Mouse (Mus musculus) kidney, postnatal 0 days (tissue): ENCODE data around the gene Creb1. TPM values are rescaled to one million over a fixed set of nuclear protein-coding genes. Genes with fewer than 3 reads are reported as not detected.
"Not testable (repeated sequence)": the region's sequence is repeated elsewhere in the genome, so short reads cannot be mapped to it uniquely, and the experiment has no call there.

Source experiments
- ATAC-seq: fragments of 200-750 bp; cut with Nextera tagmentation; replicated peaks from 2 replicates; pipeline ENCODE4 v1.8.0; 2017; ENCODE audit warnings: low read depth, moderate number of reproducible peaks, moderate TSS enrichment, moderate library complexity; ENCODE audit not compliant: low FRiP score
- DNase-seq: peaks from one replicate; pipeline ENCODE4 v3.0.0-alpha.2; 2016; ENCODE audit warnings: low spot score
- H3K27ac ChIP-seq: fragments of 300-500 bp; sonication (generic); 2 replicates; pipeline ENCODE4 v1.5.1; 2014; ENCODE audit warnings: mild to moderate bottlenecking
- H3K27me3 ChIP-seq: fragments of 300-500 bp; sonication (generic); 2 replicates; pipeline ENCODE4 v1.6.1; 2014; ENCODE audit warnings: low read length, mixed read lengths; ENCODE audit not compliant: insufficient read depth
- H3K36me3 ChIP-seq: fragments of 300-500 bp; sonication (generic); 2 replicates; pipeline ENCODE4 v1.6.1; 2014; ENCODE audit warnings: low read length, mixed read lengths; ENCODE audit not compliant: insufficient read depth
- H3K4me1 ChIP-seq: fragments of 300-500 bp; sonication (generic); replicated peaks from 2 replicates; pipeline ENCODE4 v1.6.1; 2014; ENCODE audit warnings: antibody characterized with exemption, low read length, mixed read lengths; ENCODE audit not compliant: insufficient read depth
- H3K4me2 ChIP-seq: fragments of 300-500 bp; sonication (generic); 2 replicates; pipeline ENCODE4 v1.6.1; 2014; ENCODE audit warnings: mild to moderate bottlenecking, low read length, moderate library complexity, mixed read lengths
- H3K4me3 ChIP-seq: fragments of 300-500 bp; sonication (generic); replicated peaks from 2 replicates; pipeline ENCODE4 v1.5.1; 2014; ENCODE audit warnings: low read depth, low read length
- H3K9ac ChIP-seq: fragments of 300-500 bp; sonication (generic); 2 replicates; pipeline ENCODE4 v1.6.1; 2014; ENCODE audit warnings: low read depth, low read length
- H3K9me3 ChIP-seq: fragments of 300-500 bp; sonication (generic); replicated peaks from 2 replicates; pipeline ENCODE4 v1.6.1; 2016; ENCODE audit warnings: low read length, inconsistent platforms, mixed read lengths
- CTCF ChIP-seq: IDR thresholded peaks from 2 replicates; pipeline ENCODE4 v1.5.1; 2016; ENCODE audit warnings: antibody characterized with exemption, low read depth, mild to moderate bottlenecking, moderate library complexity
- WGBS: fragments of 180-500 bp; shearing (Covaris S2); extraction: QIAGEN DNeasy Blood & Tissue Kit; methylation state at CpG from one replicate; pipeline ENCODE4 v1.1.7; 2014; 5-methylcytosine and 5-hydroxymethylcytosine counted together
- polyA plus RNA-seq: library from polyadenylated mRNA; unstranded; fragments of >200 nt; fragmentation: Nextera tagmentation; extraction: Ambion mirVana; gene quantifications from 2 replicates; pipeline ENCODE4 v1.2.1, GENCODE M21; 2015

Gene Creb1
- polyA plus RNA-seq, 1 experiment from 2014 or later: 18.1 TPM

DNA sequence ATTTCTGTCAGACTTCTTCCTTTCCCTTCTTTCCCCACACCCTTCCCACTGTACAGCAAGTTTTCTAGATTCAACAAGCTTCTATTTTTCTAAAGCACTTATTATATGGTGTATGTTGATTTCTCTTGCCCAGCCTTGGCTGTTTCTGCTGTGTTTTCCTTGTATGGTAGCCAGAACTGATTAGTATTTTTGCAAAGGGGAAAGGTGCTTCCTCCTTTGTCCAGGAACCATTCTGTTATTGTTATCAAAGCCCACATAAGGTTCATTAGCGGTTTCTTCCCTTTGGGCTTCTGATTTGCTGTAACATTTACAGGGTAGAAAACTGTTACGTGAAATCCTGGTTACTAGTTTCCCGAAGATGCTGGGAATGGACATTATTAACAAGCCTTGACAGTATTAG lies 27.7 kb downstream of the Creb1 start:
- Histone ChIP-seq H3K9me3 (no peaks in the 10 kb centered on the region), H3K9ac (no peak overlapping the region), H3K27ac (no peak overlapping the region), H3K4me3 (no peak overlapping the region), H3K4me2 (no peak overlapping the region), H3K27me3 (no peaks in the 10 kb centered on the region), H3K4me1 (no peaks in the 10 kb centered on the region), H3K36me3 (peaks cover 4% of the 10 kb centered on the region; the same call in 1 of the 2 replicates)
- DNase-seq: no peak
- no peak for ATAC-seq
- TF ChIP-seq CTCF: no peak
- 89% methylated on average over 3 of the region's 3 CpGs for WGBS

DNA sequence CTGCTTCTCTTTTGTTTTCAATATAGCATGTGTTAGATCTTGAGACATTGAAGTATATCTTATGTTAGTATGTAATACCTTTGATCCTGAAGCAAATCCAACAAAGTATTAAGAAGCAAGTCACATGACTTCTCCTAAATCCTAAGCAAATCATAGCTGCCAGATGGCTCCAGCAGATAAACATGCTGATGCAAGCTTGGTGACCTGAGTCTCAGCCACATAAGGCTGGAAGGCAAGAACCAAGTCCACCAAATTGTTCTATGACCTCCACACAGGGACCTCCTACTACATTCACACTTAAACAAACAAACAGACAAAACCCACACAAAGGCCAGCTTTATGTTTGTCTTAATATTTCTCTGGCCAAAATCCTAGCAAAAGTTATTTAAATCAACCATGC lies 35.8 kb downstream of the Creb1 start:
- Histone ChIP-seq H3K27ac (no peak overlapping the region), H3K9ac (no peak overlapping the region), H3K4me1 (no peaks in the 10 kb centered on the region), H3K4me3 (no peak overlapping the region), H3K36me3 (no peaks in the 10 kb centered on the region), H3K4me2 (no peak overlapping the region), H3K27me3 (no peaks in the 10 kb centered on the region), H3K9me3 (no peaks in the 10 kb centered on the region)
- TF ChIP-seq CTCF: no peak
- DNase-seq (no peak), ATAC-seq (no peak)

DNA sequence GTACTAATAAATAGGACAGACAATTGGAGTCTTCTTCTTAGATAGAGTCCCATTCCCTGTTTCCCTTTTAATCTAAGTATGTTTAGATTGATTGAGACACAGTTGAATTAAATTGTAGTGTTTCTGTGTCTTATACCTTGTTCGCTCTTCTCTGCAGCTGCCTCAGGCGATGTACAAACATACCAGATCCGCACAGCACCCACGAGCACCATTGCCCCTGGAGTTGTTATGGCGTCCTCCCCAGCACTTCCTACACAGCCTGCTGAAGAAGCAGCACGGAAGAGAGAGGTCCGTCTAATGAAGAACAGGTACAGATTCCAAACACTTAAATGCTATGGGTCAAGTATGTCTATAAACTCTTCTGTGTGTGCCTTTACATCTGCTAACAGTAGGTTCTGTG lies 43.6 kb downstream of the Creb1 start:
- Histone ChIP-seq H3K27me3 (no peaks in the 10 kb centered on the region), H3K9me3 (no peaks in the 10 kb centered on the region), H3K4me2 (no peak overlapping the region), H3K27ac (no peak overlapping the region), H3K4me1 (no peaks in the 10 kb centered on the region), H3K36me3 (peaks cover 16% of the 10 kb centered on the region; the same call in 1 of the 2 replicates), H3K4me3 (no peak overlapping the region), H3K9ac (no peak overlapping the region)
- ATAC-seq (no peak), DNase-seq (no peak)
- TF ChIP-seq CTCF: no peak
- WGBS: 91% methylated on average over 7 of the region's 7 CpGs

DNA sequence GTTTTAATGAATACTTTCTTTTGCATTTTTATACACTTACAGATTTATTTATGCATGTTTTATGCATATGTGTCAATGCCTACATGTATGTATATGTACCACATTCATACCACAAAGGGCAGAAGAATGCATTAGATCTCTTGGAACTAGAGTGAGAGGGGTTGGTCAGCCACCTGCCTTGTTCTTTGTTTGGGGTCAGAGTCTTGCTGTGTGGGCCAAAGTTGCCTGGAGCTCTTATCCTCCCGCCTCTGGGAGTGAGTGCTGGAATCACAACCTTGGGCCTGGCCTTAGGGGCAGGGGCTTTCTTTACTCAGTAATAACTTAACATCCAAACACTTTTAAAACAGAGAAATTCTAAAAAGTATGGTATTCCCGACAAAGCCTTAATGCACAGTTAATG lies 44.3 kb downstream of the Creb1 start:
- Histone ChIP-seq H3K9me3 (no peaks in the 10 kb centered on the region), H3K4me2 (no peak overlapping the region), H3K36me3 (peaks cover 17% of the 10 kb centered on the region; the same call in 1 of the 2 replicates), H3K9ac (no peak overlapping the region), H3K27me3 (no peaks in the 10 kb centered on the region), H3K27ac (no peak overlapping the region), H3K4me1 (no peaks in the 10 kb centered on the region), H3K4me3 (no peak overlapping the region)
- 93% methylated on average over 2 of the region's 2 CpGs for WGBS
- no peak for TF ChIP-seq CTCF
- ATAC-seq: no peak
- DNase-seq: no peak

DNA sequence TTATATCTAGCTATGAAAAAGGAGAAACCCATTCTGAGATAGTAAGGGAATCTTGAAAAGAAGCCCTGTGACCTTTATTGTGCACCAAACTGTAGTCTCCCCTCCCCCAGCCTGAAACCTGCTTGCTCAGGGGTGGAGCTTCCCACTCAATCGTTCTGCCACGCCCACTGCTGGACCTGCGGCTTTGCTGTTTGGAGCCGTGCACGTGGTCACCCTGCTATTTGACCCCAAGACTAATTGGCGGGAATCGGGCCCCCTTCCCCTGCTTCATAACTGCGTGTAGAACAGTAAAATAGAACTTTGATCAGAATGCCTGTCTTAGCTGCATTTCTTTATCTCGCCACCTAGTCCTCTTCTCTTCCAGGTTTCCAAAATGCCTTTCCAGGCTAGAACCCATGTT lies 45.5 kb downstream of the Creb1 start:
- not testable (repeated sequence) for H3K27ac ChIP-seq, DNase-seq, H3K4me1 ChIP-seq, ATAC-seq, H3K4me2 ChIP-seq, H3K9me3 ChIP-seq, H3K27me3 ChIP-seq, H3K4me3 ChIP-seq, H3K9ac ChIP-seq
- peaks cover 21% of the 10 kb centered on the region; the same call in 1 of the 2 replicates for H3K36me3 ChIP-seq
- 46% methylated on average over 9 of the region's 9 CpGs for WGBS

DNA sequence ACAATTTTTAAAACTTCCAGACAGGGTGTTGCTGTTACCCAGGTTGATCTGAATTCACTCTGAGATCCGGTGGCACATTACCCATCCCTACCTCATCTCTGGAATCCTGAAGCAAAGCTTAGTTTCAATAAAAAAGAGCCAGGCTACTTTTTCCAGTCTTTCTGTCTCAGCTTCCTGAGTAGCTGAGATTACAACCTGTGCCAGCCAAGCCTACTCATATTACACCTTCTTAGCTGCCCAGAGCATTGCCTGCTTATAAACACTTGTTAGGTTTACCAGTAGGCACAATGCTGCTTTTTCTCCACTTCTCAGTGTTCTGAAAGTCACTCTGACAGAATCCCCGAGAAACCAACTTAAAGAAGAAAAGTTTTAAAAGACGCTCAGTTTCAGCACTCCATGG lies 46.4 kb downstream of the Creb1 start:
- no peaks in the 10 kb centered on the region for H3K4me1 ChIP-seq
- 90% methylated on average over 3 of the region's 3 CpGs for WGBS
- TF ChIP-seq CTCF: no peak
- ATAC-seq (no peak), DNase-seq (no peak)
- no peaks in the 10 kb centered on the region for H3K9me3 ChIP-seq
- H3K4me3 ChIP-seq: no peak overlapping the region
- H3K4me2 ChIP-seq: no peak overlapping the region
- H3K27ac ChIP-seq: no peak overlapping the region
- H3K36me3 ChIP-seq: peaks cover 21% of the 10 kb centered on the region; the same call in 1 of the 2 replicates
- no peak overlapping the region for H3K9ac ChIP-seq
- no peaks in the 10 kb centered on the region for H3K27me3 ChIP-seq

DNA sequence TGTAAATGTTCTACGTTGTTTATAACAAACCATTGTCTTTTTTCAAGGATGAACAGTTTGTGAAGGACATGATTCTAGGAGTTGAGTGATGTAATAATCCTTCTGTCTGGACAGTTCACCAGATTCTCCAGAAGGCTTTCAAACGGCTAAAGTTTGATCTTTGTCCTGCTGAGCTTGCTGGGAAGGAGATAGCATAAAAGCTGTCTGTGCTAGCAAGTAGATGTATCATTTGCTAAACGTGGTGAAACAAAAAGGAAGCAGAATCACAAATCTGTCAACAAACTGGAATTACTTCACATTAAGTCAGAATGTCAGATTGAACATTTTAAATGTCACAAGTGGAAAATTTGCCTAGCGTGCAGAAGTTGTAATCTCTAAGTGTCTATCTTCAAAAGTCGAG lies 66.5 kb downstream of the Creb1 start:
- H3K27ac ChIP-seq: no peak overlapping the region
- no peaks in the 10 kb centered on the region for H3K36me3 ChIP-seq
- no peaks in the 10 kb centered on the region for H3K27me3 ChIP-seq
- H3K4me2 ChIP-seq: no peak overlapping the region
- no peak for ATAC-seq
- WGBS: 55% methylated on average over 5 of the region's 5 CpGs
- H3K4me1 ChIP-seq: no peaks in the 10 kb centered on the region
- DNase-seq: no peak
- no peak for TF ChIP-seq CTCF
- no peak overlapping the region for H3K9ac ChIP-seq
- no peak overlapping the region for H3K4me3 ChIP-seq
- no peaks in the 10 kb centered on the region for H3K9me3 ChIP-seq
